ENCODE assay signal across 8 mouse cellular contexts in genomic region chr15:85611701-85612520, GRCm38 (mm10). TPM values are rescaled to one million over a fixed set of nuclear protein-coding genes. Genes with fewer than 3 reads are reported as not detected.
DNase-seq lines count a peak whose midpoint lies in the region; ATAC-seq lines count a peak whose summit lies in the region.

No protein-coding gene starts in this region.

- ATAC-seq in midbrain, embryonic 13.5 days, result no peak
- ATAC-seq in heart, embryonic 14.5 days (ENCODE audit: insufficient number of reproducible peaks, insufficient read depth, low FRiP score, low read depth), result no peak
- no peak for ATAC-seq in neural tube, embryonic 15.5 days (ENCODE audit: low FRiP score)

- peak overlapping the region; percentile 61; the same call in 1 of the 2 replicates for H3K27ac ChIP-seq in midbrain, embryonic 13.5 days
- no peak overlapping the region for H3K27ac ChIP-seq in midbrain, embryonic 10.5 days (replicated peaks)
- H3K27ac ChIP-seq in heart, embryonic 14.5 days (replicated peaks in 1 of 2; ENCODE audit: control insufficient read depth in 1 of 2, insufficient read depth in 1 of 2, low read depth in 2 of 2, low read length in 2 of 2), result peak overlapping the region; percentile 78 to 86
- H3K27ac ChIP-seq in neural tube, embryonic 15.5 days (replicated peaks), result peak overlapping the region; percentile 83

- H3K4me1 ChIP-seq in midbrain, embryonic 13.5 days (replicated peaks), result peaks cover 35% of the 10 kb centered on the region
- peaks cover 9% of the 10 kb centered on the region for H3K4me1 ChIP-seq in midbrain, embryonic 10.5 days
- H3K4me1 ChIP-seq in heart, embryonic 14.5 days (ENCODE audit: control insufficient read depth in 2 of 2, insufficient read depth in 2 of 2, low read length in 2 of 2), result peaks cover 18 to 24% of the 10 kb centered on the region in 2 experiments
- peaks cover 44% of the 10 kb centered on the region for H3K4me1 ChIP-seq in neural tube, embryonic 15.5 days

- no peaks in the 10 kb centered on the region for H3K36me3 ChIP-seq in midbrain, embryonic 13.5 days
- H3K36me3 ChIP-seq in midbrain, embryonic 10.5 days, result no peaks in the 10 kb centered on the region
- H3K36me3 ChIP-seq in heart, embryonic 14.5 days (ENCODE audit: control insufficient read depth, insufficient read depth, low read length), result no peaks in the 10 kb centered on the region
- no peaks in the 10 kb centered on the region for H3K36me3 ChIP-seq in neural tube, embryonic 15.5 days

- peaks cover 27% of the 10 kb centered on the region for H3K27me3 ChIP-seq in midbrain, embryonic 13.5 days
- peaks cover 65% of the 10 kb centered on the region for H3K27me3 ChIP-seq in midbrain, embryonic 10.5 days (ENCODE audit: low read depth, poor library complexity, severe bottlenecking)
- peaks cover 10% of the 10 kb centered on the region for H3K27me3 ChIP-seq in heart, embryonic 14.5 days (ENCODE audit: control insufficient read depth, insufficient read depth, low read length)
- H3K27me3 ChIP-seq in neural tube, embryonic 15.5 days (replicated peaks), result no peaks in the 10 kb centered on the region

- no peak for DNase-seq in midbrain, embryonic 10.5 days (ENCODE audit: low spot score)
- DNase-seq in cerebellum, postnatal 36 days, result peak; percentile 44 to 46
- peak; percentile 50 to 54 for DNase-seq in kidney, postnatal 36 days
- DNase-seq in liver, result no peak
- DNase-seq in spleen, postnatal 36 days (ENCODE audit: low spot score in 2 of 2), result no peak

- no peak overlapping the region for H3K4me3 ChIP-seq in midbrain, embryonic 13.5 days (replicated peaks)
- H3K4me3 ChIP-seq in midbrain, embryonic 10.5 days, result no peak overlapping the region
- H3K4me3 ChIP-seq in heart, embryonic 14.5 days (ENCODE audit: control insufficient read depth in 1 of 2, insufficient read depth in 1 of 2, low read depth in 1 of 2, low read length in 2 of 2), result no peak overlapping the region
- H3K4me3 ChIP-seq in neural tube, embryonic 15.5 days (replicated peaks), result no peak overlapping the region

- no peak overlapping the region for H3K9ac ChIP-seq in midbrain, embryonic 13.5 days (replicated peaks)
- peak overlapping the region; percentile 3; the same call in 1 of the 2 replicates for H3K9ac ChIP-seq in heart, embryonic 14.5 days (ENCODE audit: low read length)
- 0 out of 2 replicates have a peak overlapping the region, but pooled peaks have one; percentile 17 for H3K9ac ChIP-seq in neural tube, embryonic 15.5 days (replicated peaks)

- 80% methylated on average over 16 of the region's 16 CpGs for WGBS in midbrain, embryonic 13.5 days
- WGBS in midbrain, embryonic 10.5 days, result 84% methylated on average over 16 of the region's 16 CpGs
- WGBS in heart, embryonic 14.5 days, result 63% methylated on average over 16 of the region's 16 CpGs
- 68% methylated on average over 16 of the region's 16 CpGs for WGBS in neural tube, embryonic 15.5 days

- H3K4me2 ChIP-seq in midbrain, embryonic 13.5 days (replicated peaks), result no peak overlapping the region
- H3K4me2 ChIP-seq in heart, embryonic 14.5 days (ENCODE audit: low read length), result no peak overlapping the region
- peak overlapping the region; percentile 5; the same call in 1 of the 2 replicates for H3K4me2 ChIP-seq in neural tube, embryonic 15.5 days

- H3K9me3 ChIP-seq in midbrain, embryonic 13.5 days, result no peaks in the 10 kb centered on the region
- peaks cover 3% of the 10 kb centered on the region for H3K9me3 ChIP-seq in midbrain, embryonic 10.5 days (replicated peaks)
- no peaks in the 10 kb centered on the region for H3K9me3 ChIP-seq in heart, embryonic 14.5 days (ENCODE audit: control insufficient read depth, low read length)
- H3K9me3 ChIP-seq in neural tube, embryonic 15.5 days (replicated peaks), result no peaks in the 10 kb centered on the region

RNA-seq across cellular contexts. Expression of gene Wnt7b, which starts 29.6 kb away (rescaled TPM):
- polyA plus RNA-seq in midbrain, embryonic 13.5 days (2015; fragmentation: Nextera tagmentation; extraction: Ambion mirVana), result 55.9 and 63.4 TPM in 2 replicates
- polyA plus RNA-seq in midbrain, embryonic 10.5 days (2016; fragmentation: Nextera tagmentation; extraction: Ambion mirVana), result 54.8 and 56.5 TPM in 2 replicates
- polyA plus RNA-seq in heart, embryonic 14.5 days (2014; fragmentation: Nextera tagmentation; extraction: Ambion mirVana), result 0.23 and 0.41 TPM in 2 replicates
- 16.6 and 20.2 TPM in 2 replicates for polyA plus RNA-seq in neural tube, embryonic 15.5 days (2015; fragmentation: Nextera tagmentation; extraction: Ambion mirVana)

Comparison
In these comparisons a context has a peak if more than half of its experiments do, and no peak if none do; other contexts are left out.
1. DNase-seq: peak in cerebellum, postnatal 36 days (2 of 2) and kidney, postnatal 36 days (2 of 2); none in midbrain, embryonic 10.5 days (single experiment), liver (single experiment) and spleen, postnatal 36 days (0 of 2).
2. RNA of gene Wnt7b, which starts 29.6 kb away (polyA plus RNA-seq): 55.9 to 63.4 TPM in midbrain, embryonic 13.5 days, 54.8 to 56.5 TPM in midbrain, embryonic 10.5 days and 16.6 to 20.2 TPM in neural tube, embryonic 15.5 days; 0.23 to 0.41 TPM in heart, embryonic 14.5 days; every median in the first group is over 10 times any median in the second.